Comparison of ENCODE assay signal across 8 mouse cellular contexts in genomic region chr11:120547469-120547868, GRCm38 (mm10). TPM values are rescaled to one million over a fixed set of nuclear protein-coding genes. Genes with fewer than 3 reads are reported as not detected.
A peak's percentile ranks its signal among the peaks of the same experiment; 100 is the strongest.
DNase-seq lines count a peak whose midpoint lies in the region; ATAC-seq and TF ChIP-seq lines count a peak whose summit lies in the region.

No protein-coding gene starts in this region.

- H3K27me3 ChIP-seq in liver, postnatal 0 days (ENCODE audit: insufficient read depth, low read length): no peaks in the 10 kb centered on the region

- peaks cover 19% of the 10 kb centered on the region for H3K36me3 ChIP-seq in liver, postnatal 0 days (replicated peaks; ENCODE audit: insufficient read depth, low read length)

- H3K4me3 ChIP-seq in layer of hippocampus, adult 2 months: no peak overlapping the region
- no peak overlapping the region for H3K4me3 ChIP-seq in liver, postnatal 0 days (ENCODE audit: low read depth, low read length)

- 43% methylated on average over 2 of the region's 2 CpGs for WGBS in liver, postnatal 0 days (ENCODE audit: insufficient replicate concordance)

- DNase-seq in adrenal gland, postnatal 14 days: peak; percentile 40
- no peak for DNase-seq in adrenal gland, postnatal 25 days
- DNase-seq in layer of hippocampus, adult 2 months (ENCODE audit: low spot score in 2 of 2): no peak
- DNase-seq in layer of hippocampus, adult 9-11 months: no peak
- peak; percentile 50 for DNase-seq in MN1 (ENCODE audit: low spot score)
- DNase-seq in liver, postnatal 0 days: no peak
- DNase-seq in right cerebral cortex, postnatal 14 days: no peak
- DNase-seq in c-Kit-positive CD71-positive TER-119-positive erythroid progenitor cells, embryonic 14.5 days (ENCODE audit: low spot score): no peak

- H3K9me3 ChIP-seq in liver, postnatal 0 days (ENCODE audit: low read length): no peaks in the 10 kb centered on the region

- no peak overlapping the region for H3K9ac ChIP-seq in liver, postnatal 0 days (replicated peaks)

- ATAC-seq in liver, postnatal 0 days: peak; percentile 24

- no peak overlapping the region for H3K4me2 ChIP-seq in liver, postnatal 0 days (ENCODE audit: low read depth, low read length)

- peaks cover 35% of the 10 kb centered on the region for H3K4me1 ChIP-seq in liver, postnatal 0 days (ENCODE audit: insufficient read depth)

- TF ChIP-seq CTCF in layer of hippocampus, adult 2 months (conservative IDR thresholded peaks at IDR 0.05): peak; percentile 52
- peak; percentile 47 for TF ChIP-seq CTCF in liver, postnatal 0 days (IDR thresholded peaks at IDR 0.05; ENCODE audit: low read depth)

- no peak for TF ChIP-seq EP300 in liver, postnatal 0 days (IDR thresholded peaks at IDR 0.05; ENCODE audit: low read depth)

- no peak overlapping the region for H3K27ac ChIP-seq in layer of hippocampus, adult 2 months
- 0 out of 2 replicates have a peak overlapping the region, but pooled peaks have one; percentile 29 for H3K27ac ChIP-seq in liver, postnatal 0 days (ENCODE audit: low read depth)

RNA-seq across cellular contexts. Expression of gene Mcrip1, which starts 2.1 kb away (rescaled TPM):
- total RNA-seq in adrenal gland, postnatal 14 days (2021): 52.6 and 67.9 TPM in 2 replicates
- 67.5 and 75.4 TPM in 2 replicates for total RNA-seq in adrenal gland, postnatal 25 days (2021)
- total RNA-seq in layer of hippocampus, adult 2 months (2021): 10 to 100 TPM; 65.2 to 67.6 TPM
- 59.2 and 61.0 TPM in 2 replicates for polyA plus RNA-seq in liver, postnatal 0 days (2015; fragmentation: Nextera tagmentation; extraction: Ambion mirVana)

RNA-seq across cellular contexts. Expression of gene Ppp1r27, which starts 3.5 kb away (rescaled TPM):
- 0.48 TPM in 1 of 2 replicates, not detected in the other for total RNA-seq in adrenal gland, postnatal 14 days (2021)
- total RNA-seq in adrenal gland, postnatal 25 days (2021): 1.4 TPM in 1 of 2 replicates, not detected in the other
- not detected for total RNA-seq in layer of hippocampus, adult 2 months (2021)
- polyA plus RNA-seq in liver, postnatal 0 days (2015; fragmentation: Nextera tagmentation; extraction: Ambion mirVana): 0.19 and 1.5 TPM in 2 replicates

RNA-seq across cellular contexts. Expression of gene Gcgr, which starts 17.0 kb away (rescaled TPM):
- 2.3 and 11.7 TPM in 2 replicates for total RNA-seq in adrenal gland, postnatal 14 days (2021)
- total RNA-seq in adrenal gland, postnatal 25 days (2021): 1.0 and 3.5 TPM in 2 replicates
- total RNA-seq in layer of hippocampus, adult 2 months (2021): not detected
- polyA plus RNA-seq in liver, postnatal 0 days (2015; fragmentation: Nextera tagmentation; extraction: Ambion mirVana): 58.5 and 66.9 TPM in 2 replicates

RNA-seq across cellular contexts. Expression of gene P4hb, which starts 25.6 kb away (rescaled TPM):
- total RNA-seq in adrenal gland, postnatal 14 days (2021): 449 and 479 TPM in 2 replicates
- 407 and 486 TPM in 2 replicates for total RNA-seq in adrenal gland, postnatal 25 days (2021)
- total RNA-seq in layer of hippocampus, adult 2 months (2021): 100 to 1,000 TPM; 106 to 118 TPM
- polyA plus RNA-seq in liver, postnatal 0 days (2015; fragmentation: Nextera tagmentation; extraction: Ambion mirVana): 683 and 697 TPM in 2 replicates

RNA-seq across cellular contexts. Expression of gene Arhgdia, which starts 34.0 kb away (rescaled TPM):
- total RNA-seq in adrenal gland, postnatal 14 days (2021): 268 and 310 TPM in 2 replicates
- total RNA-seq in adrenal gland, postnatal 25 days (2021): 333 and 334 TPM in 2 replicates
- 100 to 1,000 TPM; 270 to 277 TPM for total RNA-seq in layer of hippocampus, adult 2 months (2021)
- 148 and 156 TPM in 2 replicates for polyA plus RNA-seq in liver, postnatal 0 days (2015; fragmentation: Nextera tagmentation; extraction: Ambion mirVana)

Comparison
In these comparisons a context has a peak if more than half of its experiments do, and no peak if none do; other contexts are left out.
1. DNase-seq: peak in adrenal gland, postnatal 14 days (single experiment) and MN1 (single experiment); none in adrenal gland, postnatal 25 days (single experiment), layer of hippocampus, adult 2 months (0 of 2), layer of hippocampus, adult 9-11 months (single experiment), liver, postnatal 0 days (single experiment), right cerebral cortex, postnatal 14 days (single experiment) and c-Kit-positive CD71-positive TER-119-positive erythroid progenitor cells, embryonic 14.5 days (single experiment).